Mouse (Mus musculus) kidney, adult 9 months (tissue): ENCODE data around the gene Tiam1.
"Not testable (repeated sequence)": the region's sequence is repeated elsewhere in the genome, so short reads cannot be mapped to it uniquely, and the experiment has no call there.

Source experiments
- DNase-seq: peaks from one replicate; pipeline ENCODE4 v3.0.0; 2022

The Tiam1 gene

GRCm38 (mm10) chr16:90103726-90104125 is 39.8 kb downstream of the Tiam1 start:
- no peak for DNase-seq

- no peak for DNase-seq
These were observed 41.0 kb downstream of the Tiam1 start for GRCm38 (mm10) chr16:90102596-90102995.

- DNase-seq, result peak; percentile 28
These were observed 45.4 kb downstream of the Tiam1 start for GRCm38 (mm10) chr16:90098191-90098605.

GRCm38 (mm10) chr16:90097769-90098168 is 45.8 kb downstream of the Tiam1 start:
- no peak for DNase-seq

- no peak for DNase-seq
These were observed 47.6 kb downstream of the Tiam1 start for GRCm38 (mm10) chr16:90096011-90096410.

GRCm38 (mm10) chr16:90093015-90093414 is 50.6 kb downstream of the Tiam1 start:
- no peak for DNase-seq

GRCm38 (mm10) chr16:90091906-90092305 is 51.7 kb downstream of the Tiam1 start:
- DNase-seq, result no peak

- no peak for DNase-seq
These were observed 52.4 kb downstream of the Tiam1 start for GRCm38 (mm10) chr16:90091112-90091720.

GRCm38 (mm10) chr16:90090368-90090767 is 53.2 kb downstream of the Tiam1 start:
- DNase-seq, result no peak

- no peak for DNase-seq
These were observed 56.3 kb downstream of the Tiam1 start for GRCm38 (mm10) chr16:90087256-90087655.

- no peak for DNase-seq
These were observed 57.5 kb downstream of the Tiam1 start for GRCm38 (mm10) chr16:90086111-90086510.

- no peak for DNase-seq
These were observed 58.0 kb downstream of the Tiam1 start for GRCm38 (mm10) chr16:90085580-90085979.

GRCm38 (mm10) chr16:90081125-90081524 is 62.4 kb downstream of the Tiam1 start:
- no peak for DNase-seq

- no peak for DNase-seq
These were observed 64.7 kb downstream of the Tiam1 start for GRCm38 (mm10) chr16:90078806-90079381.

- peak; percentile 65 for DNase-seq
These were observed 70.1 kb downstream of the Tiam1 start for GRCm38 (mm10) chr16:90073510-90073909.

GRCm38 (mm10) chr16:90072651-90073050 is 70.9 kb downstream of the Tiam1 start:
- DNase-seq, result peak; percentile 34

- DNase-seq, result not testable (repeated sequence)
These were observed 72.4 kb downstream of the Tiam1 start for GRCm38 (mm10) chr16:90071125-90071524.

GRCm38 (mm10) chr16:90070104-90070503 is 73.5 kb downstream of the Tiam1 start:
- no peak for DNase-seq

GRCm38 (mm10) chr16:90069197-90069596 is 74.4 kb downstream of the Tiam1 start:
- no peak for DNase-seq

- no peak for DNase-seq
These were observed 90.6 kb downstream of the Tiam1 start for GRCm38 (mm10) chr16:90052905-90053519.

- no peak for DNase-seq
These were observed 91.2 kb downstream of the Tiam1 start for GRCm38 (mm10) chr16:90052409-90052808.

GRCm38 (mm10) chr16:90051051-90051450 is 92.5 kb downstream of the Tiam1 start:
- DNase-seq, result no peak

- DNase-seq, result no peak
These were observed 95.7 kb downstream of the Tiam1 start for GRCm38 (mm10) chr16:90047841-90048240.

GRCm38 (mm10) chr16:90046494-90047158 is 96.9 kb downstream of the Tiam1 start:
- peak; percentile 15 for DNase-seq
